Mouse (Mus musculus): Measurements from ENCODE around the gene Camta1. TPM values are rescaled to one million over a fixed set of nuclear protein-coding genes. Genes with fewer than 3 reads are reported as not detected.

Gene Camta1
- polyA plus RNA-seq, 1 experiment from 2014 or later, result 171 TPM

DNA sequence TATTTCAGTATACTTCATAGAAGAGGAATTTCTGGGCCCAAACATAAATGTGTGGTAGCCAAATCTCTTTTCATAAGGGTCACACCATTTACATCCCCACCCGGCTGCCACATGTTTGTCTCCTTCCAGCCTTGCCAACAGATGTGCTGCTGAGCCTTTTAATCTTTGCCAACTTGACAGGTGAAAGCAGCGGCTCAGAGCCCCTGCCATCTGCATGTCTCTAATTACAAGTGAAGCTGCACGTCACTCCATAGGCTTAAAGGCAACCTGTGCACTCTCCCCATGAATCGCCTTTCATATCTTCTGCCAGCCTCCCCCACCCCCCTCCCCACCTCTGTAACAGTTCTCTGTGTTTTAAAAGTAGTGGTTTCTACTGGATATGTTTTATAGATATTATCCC, 351.3 kb downstream of the Camta1 start:
- Histone ChIP-seq H3K36me3 (replicated peaks; ENCODE audit: control insufficient read depth, insufficient read depth) (no peaks in the 10 kb centered on the region), H3K4me3 (replicated peaks; ENCODE audit: low read length) (no peak overlapping the region), H3K9me3 (ENCODE audit: control insufficient read depth, low read length) (no peaks in the 10 kb centered on the region), H3K4me2 (replicated peaks) (no peak overlapping the region), H3K4me1 (replicated peaks; ENCODE audit: control insufficient read depth, insufficient read depth, low read length) (peaks cover 5% of the 10 kb centered on the region; the same call in 1 of the 2 replicates), H3K27ac (no peak overlapping the region), H3K9ac (no peak overlapping the region), H3K27me3 (ENCODE audit: control insufficient read depth, insufficient read depth, low read length) (no peaks in the 10 kb centered on the region)
- ATAC-seq (ENCODE audit: low FRiP score) (no peak), DNase-seq (ENCODE audit: low spot score) (peak; percentile 43)
- 58% methylated on average over 4 of the region's 4 CpGs for WGBS

DNA sequence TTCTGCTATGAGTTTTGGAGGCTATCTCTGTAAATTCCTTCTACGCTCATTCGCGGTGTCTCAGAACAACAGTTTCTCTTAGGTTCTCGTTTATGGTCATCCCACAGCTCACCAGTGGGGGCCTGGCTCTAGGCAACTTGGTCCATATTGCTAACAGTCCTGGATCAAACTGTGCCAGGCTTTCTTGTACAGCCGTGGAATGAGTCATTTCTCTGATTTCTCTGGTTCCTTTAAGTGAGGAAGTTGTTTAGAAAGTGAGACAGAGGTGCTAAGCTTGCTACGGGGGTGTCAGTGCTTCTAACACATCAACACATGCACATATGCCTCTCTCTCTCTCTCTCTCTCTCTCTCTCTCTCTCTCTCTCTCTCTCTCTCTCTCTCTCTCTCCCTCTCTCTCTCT, 355.0 kb downstream of the Camta1 start:
- no peaks in the 10 kb centered on the region for H3K27me3 ChIP-seq (ENCODE audit: control insufficient read depth, insufficient read depth, low read length)
- H3K36me3 ChIP-seq (replicated peaks; ENCODE audit: control insufficient read depth, insufficient read depth), result no peaks in the 10 kb centered on the region
- ATAC-seq (ENCODE audit: low FRiP score), result no peak
- no peak overlapping the region for H3K4me3 ChIP-seq (replicated peaks; ENCODE audit: low read length)
- WGBS, result 88% methylated on average over 6 of the region's 6 CpGs
- H3K4me2 ChIP-seq (replicated peaks), result no peak overlapping the region
- no peaks in the 10 kb centered on the region for H3K9me3 ChIP-seq (ENCODE audit: control insufficient read depth, low read length)
- H3K27ac ChIP-seq, result no peak overlapping the region
- H3K4me1 ChIP-seq (replicated peaks; ENCODE audit: control insufficient read depth, insufficient read depth, low read length), result peaks cover 5% of the 10 kb centered on the region; the same call in 1 of the 2 replicates
- no peak overlapping the region for H3K9ac ChIP-seq
- DNase-seq (ENCODE audit: low spot score), result no peak

DNA sequence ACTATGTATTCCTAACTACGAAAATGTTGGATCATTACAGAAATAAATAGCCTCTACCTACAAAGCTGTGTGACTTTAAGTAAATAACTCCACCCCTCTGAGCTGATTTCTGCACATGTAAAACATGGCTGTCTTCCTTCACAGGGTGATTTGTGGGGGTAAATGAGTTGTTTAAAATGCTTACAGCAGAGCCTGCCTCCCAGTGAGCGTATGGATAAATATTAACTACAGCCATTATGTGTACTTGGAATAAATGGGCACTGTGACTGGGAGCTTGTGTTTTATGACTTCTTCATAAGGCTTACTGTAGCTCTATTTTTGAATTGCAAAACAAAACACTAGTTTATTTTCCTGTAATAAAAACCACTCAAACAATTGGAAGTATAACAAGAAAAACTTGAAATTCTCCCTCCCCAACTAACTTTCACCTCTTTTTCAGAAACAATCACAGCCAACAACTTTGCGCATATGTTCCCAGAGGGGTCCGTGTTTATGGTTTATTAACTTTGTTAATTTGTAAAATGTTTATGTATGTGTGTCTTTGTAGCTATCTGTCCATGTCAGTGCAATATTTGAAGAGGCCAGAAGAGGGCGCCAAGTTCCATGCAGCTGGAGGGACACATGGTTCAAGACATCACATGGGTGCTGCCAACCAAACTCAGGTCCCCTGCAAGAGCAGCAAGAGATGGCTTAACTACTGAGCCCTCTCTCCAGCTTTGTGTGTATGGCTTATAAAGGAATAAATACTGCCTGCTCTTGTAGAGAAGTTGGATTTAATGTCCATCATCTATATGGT, 363.0 kb downstream of the Camta1 start:
- H3K9me3 ChIP-seq (ENCODE audit: control insufficient read depth, low read length), result peaks cover 2% of the 10 kb centered on the region; the same call in 1 of the 2 replicates
- 82% methylated on average over 5 of the region's 5 CpGs for WGBS
- no peak overlapping the region for H3K4me3 ChIP-seq (replicated peaks; ENCODE audit: low read length)
- no peak overlapping the region for H3K27ac ChIP-seq
- no peaks in the 10 kb centered on the region for H3K4me1 ChIP-seq (replicated peaks; ENCODE audit: control insufficient read depth, insufficient read depth, low read length)
- H3K36me3 ChIP-seq (replicated peaks; ENCODE audit: control insufficient read depth, insufficient read depth), result no peaks in the 10 kb centered on the region
- no peak overlapping the region for H3K4me2 ChIP-seq (replicated peaks)
- no peak for DNase-seq (ENCODE audit: low spot score)
- ATAC-seq (ENCODE audit: low FRiP score), result no peak
- H3K9ac ChIP-seq, result no peak overlapping the region
- H3K27me3 ChIP-seq (ENCODE audit: control insufficient read depth, insufficient read depth, low read length), result no peaks in the 10 kb centered on the region

DNA sequence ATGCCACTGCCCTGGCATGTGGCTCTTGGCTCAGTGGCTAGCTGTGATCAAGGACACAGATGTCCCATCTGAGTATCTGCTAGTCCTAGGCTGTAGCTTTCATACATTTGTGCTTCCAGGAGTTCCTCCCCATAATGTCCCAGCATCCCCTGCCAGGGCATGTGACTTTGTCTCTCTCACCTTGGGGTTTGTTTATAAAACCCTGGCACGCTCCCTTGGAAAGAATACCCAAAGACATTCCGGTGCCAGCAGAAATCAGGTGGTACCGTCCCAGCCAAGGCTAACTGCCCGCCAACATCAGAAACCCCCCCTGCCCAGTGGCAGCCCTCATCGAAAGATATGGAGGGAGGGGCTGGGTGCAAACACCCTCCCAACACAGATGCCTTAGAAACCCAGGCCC, 365.1 kb downstream of the Camta1 start:
- ATAC-seq (ENCODE audit: low FRiP score) (no peak), DNase-seq (ENCODE audit: low spot score) (no peak)
- Histone ChIP-seq H3K27me3 (ENCODE audit: control insufficient read depth, insufficient read depth, low read length) (no peaks in the 10 kb centered on the region), H3K27ac (no peak overlapping the region), H3K9me3 (ENCODE audit: control insufficient read depth, low read length) (peaks cover 2% of the 10 kb centered on the region; the same call in 1 of the 2 replicates), H3K4me3 (replicated peaks; ENCODE audit: low read length) (no peak overlapping the region), H3K4me2 (replicated peaks) (no peak overlapping the region), H3K4me1 (replicated peaks; ENCODE audit: control insufficient read depth, insufficient read depth, low read length) (no peaks in the 10 kb centered on the region; the same call in 1 of the 2 replicates), H3K9ac (no peak overlapping the region), H3K36me3 (replicated peaks; ENCODE audit: control insufficient read depth, insufficient read depth) (no peaks in the 10 kb centered on the region)
- 92% methylated on average over 5 of the region's 5 CpGs for WGBS

DNA sequence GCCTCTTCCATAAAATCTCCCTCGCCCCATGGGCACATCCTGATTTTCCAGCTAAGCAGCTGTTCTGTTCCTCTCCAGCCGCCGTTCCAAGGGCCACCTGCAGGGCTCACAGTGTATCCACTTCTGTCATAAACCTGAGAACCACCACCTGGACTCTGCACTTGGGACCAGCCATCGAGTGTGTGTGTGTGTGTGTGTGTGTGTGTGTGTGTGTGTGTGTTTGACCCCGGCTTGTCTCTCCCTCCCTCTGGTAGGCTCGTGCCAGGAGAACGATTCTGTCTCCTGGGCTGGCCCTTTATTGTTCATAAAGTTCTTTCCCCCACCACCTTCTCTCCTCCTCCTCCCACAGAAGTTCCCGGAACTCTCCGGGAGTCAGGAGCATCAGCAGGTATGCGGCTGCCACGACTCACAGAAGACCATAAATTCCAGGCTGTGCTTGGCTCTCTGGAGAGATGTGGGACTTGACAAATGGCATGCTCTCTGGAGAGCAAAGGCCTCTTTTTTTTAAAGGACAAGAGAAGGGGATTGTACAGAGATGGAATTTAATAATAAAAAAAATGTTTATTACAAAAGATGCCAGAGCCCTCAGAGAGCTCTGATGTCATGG, 366.3 kb downstream of the Camta1 start:
- Histone ChIP-seq H3K9ac (no peak overlapping the region), H3K9me3 (ENCODE audit: control insufficient read depth, low read length) (peaks cover 2% of the 10 kb centered on the region; the same call in 1 of the 2 replicates), H3K4me3 (replicated peaks; ENCODE audit: low read length) (no peak overlapping the region), H3K36me3 (replicated peaks; ENCODE audit: control insufficient read depth, insufficient read depth) (no peaks in the 10 kb centered on the region), H3K27ac (no peak overlapping the region), H3K4me2 (replicated peaks) (no peak overlapping the region), H3K27me3 (ENCODE audit: control insufficient read depth, insufficient read depth, low read length) (no peaks in the 10 kb centered on the region), H3K4me1 (replicated peaks; ENCODE audit: control insufficient read depth, insufficient read depth, low read length) (no peaks in the 10 kb centered on the region; the same call in 1 of the 2 replicates)
- DNase-seq (ENCODE audit: low spot score) (no peak), ATAC-seq (ENCODE audit: low FRiP score) (no peak)
- 74% methylated on average over 11 of the region's 11 CpGs for WGBS

DNA sequence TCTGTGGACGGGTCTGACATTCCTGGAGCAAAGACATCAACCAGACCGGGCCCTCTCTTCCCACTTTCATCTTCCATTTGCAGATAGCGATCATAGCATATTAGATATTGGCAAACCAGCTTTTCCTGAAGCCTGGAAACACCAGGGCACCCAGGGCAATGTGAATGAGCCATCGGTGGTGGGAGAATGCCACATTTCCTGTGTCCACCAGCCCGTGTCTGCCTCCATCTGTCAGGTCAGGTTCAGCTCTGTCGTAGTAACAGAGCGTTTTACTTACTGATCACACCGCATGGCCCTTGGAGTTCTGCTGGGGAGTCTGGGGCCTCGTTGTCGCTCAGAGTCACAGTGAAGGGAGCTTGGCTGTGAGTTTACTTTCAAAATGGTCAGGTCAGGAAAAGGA, 368.9 kb downstream of the Camta1 start:
- Histone ChIP-seq H3K9me3 (ENCODE audit: control insufficient read depth, low read length) (peaks cover 2% of the 10 kb centered on the region; the same call in 1 of the 2 replicates), H3K27me3 (ENCODE audit: control insufficient read depth, insufficient read depth, low read length) (no peaks in the 10 kb centered on the region), H3K9ac (no peak overlapping the region), H3K4me2 (replicated peaks) (no peak overlapping the region), H3K4me3 (replicated peaks; ENCODE audit: low read length) (no peak overlapping the region), H3K36me3 (replicated peaks; ENCODE audit: control insufficient read depth, insufficient read depth) (no peaks in the 10 kb centered on the region), H3K4me1 (replicated peaks; ENCODE audit: control insufficient read depth, insufficient read depth, low read length) (no peaks in the 10 kb centered on the region; the same call in 1 of the 2 replicates), H3K27ac (no peak overlapping the region)
- WGBS, result 76% methylated on average over 10 of the region's 10 CpGs
- DNase-seq (ENCODE audit: low spot score), result no peak
- no peak for ATAC-seq (ENCODE audit: low FRiP score)

DNA sequence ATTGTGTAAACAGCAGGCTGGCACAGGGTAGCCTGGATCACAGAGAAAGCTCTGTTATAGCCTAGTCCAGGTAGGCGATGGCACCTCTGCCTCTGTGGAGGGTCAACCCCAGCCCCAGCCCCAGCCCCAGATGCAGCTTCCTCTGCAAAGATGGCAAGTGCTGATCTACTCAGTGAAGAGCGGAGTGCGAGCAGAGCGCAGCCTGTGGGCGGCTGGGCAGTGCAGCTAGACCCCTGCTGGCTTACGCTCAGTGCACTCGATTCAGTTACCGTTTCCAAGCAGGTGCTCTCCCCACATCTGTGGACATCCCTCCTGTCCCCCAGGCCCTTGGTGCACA, 377.7 kb downstream of the Camta1 start:
- Histone ChIP-seq H3K4me3 (replicated peaks; ENCODE audit: low read length) (no peak overlapping the region), H3K36me3 (replicated peaks; ENCODE audit: control insufficient read depth, insufficient read depth) (no peaks in the 10 kb centered on the region), H3K27ac (peak overlapping the region; percentile 52; the same call in 1 of the 2 replicates), H3K27me3 (ENCODE audit: control insufficient read depth, insufficient read depth, low read length) (no peaks in the 10 kb centered on the region), H3K4me1 (replicated peaks; ENCODE audit: control insufficient read depth, insufficient read depth, low read length) (peaks cover 6% of the 10 kb centered on the region; the same call in 1 of the 2 replicates), H3K9me3 (ENCODE audit: control insufficient read depth, low read length) (no peaks in the 10 kb centered on the region), H3K4me2 (replicated peaks) (no peak overlapping the region), H3K9ac (no peak overlapping the region)
- no peak for ATAC-seq (ENCODE audit: low FRiP score)
- DNase-seq (ENCODE audit: low spot score), result no peak
- 78% methylated on average over 8 of the region's 8 CpGs for WGBS

DNA sequence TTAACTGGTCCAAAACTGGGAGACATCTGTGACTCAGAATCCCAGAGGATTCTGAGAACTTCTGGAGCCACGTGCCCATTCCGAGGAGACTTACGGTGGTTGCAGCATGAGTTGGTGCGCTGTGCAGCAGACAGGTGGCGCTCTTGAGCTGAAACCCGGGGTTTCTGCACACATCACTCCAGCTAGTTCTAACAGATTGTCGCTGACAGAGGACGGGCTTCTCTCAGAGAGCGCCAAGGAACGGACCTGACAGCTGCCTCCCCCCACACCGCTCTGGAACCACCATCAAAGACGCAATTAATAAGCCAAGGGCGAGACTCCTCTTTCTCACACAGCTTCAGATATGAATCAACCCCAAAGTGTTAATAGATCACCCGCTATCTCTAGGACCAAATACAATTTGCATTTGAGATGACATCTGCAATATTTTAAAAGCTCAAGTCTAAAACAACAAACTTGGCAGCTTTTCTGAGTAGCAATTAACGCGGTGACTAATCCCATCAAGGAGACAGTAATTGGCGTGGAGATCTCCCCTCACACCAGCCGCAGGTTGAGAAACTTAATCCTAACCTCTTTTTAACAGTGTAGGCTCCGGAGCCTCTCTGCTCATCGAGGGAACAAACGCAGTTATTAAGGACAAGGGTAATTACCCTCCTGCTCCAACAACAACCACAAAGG, 378.2 kb downstream of the Camta1 start:
- no peaks in the 10 kb centered on the region for H3K36me3 ChIP-seq (replicated peaks; ENCODE audit: control insufficient read depth, insufficient read depth)
- no peak overlapping the region for H3K4me2 ChIP-seq (replicated peaks)
- ATAC-seq (ENCODE audit: low FRiP score) (peak; percentile 79; the same call in 1 of the 2 replicates), DNase-seq (ENCODE audit: low spot score) (peak; percentile 85)
- no peaks in the 10 kb centered on the region for H3K9me3 ChIP-seq (ENCODE audit: control insufficient read depth, low read length)
- peaks cover 6% of the 10 kb centered on the region; the same call in 1 of the 2 replicates for H3K4me1 ChIP-seq (replicated peaks; ENCODE audit: control insufficient read depth, insufficient read depth, low read length)
- WGBS, result 16% methylated on average over 21 of the region's 21 CpGs
- peak overlapping the region; percentile 52; the same call in 1 of the 2 replicates for H3K27ac ChIP-seq
- no peaks in the 10 kb centered on the region for H3K27me3 ChIP-seq (ENCODE audit: control insufficient read depth, insufficient read depth, low read length)
- H3K9ac ChIP-seq, result no peak overlapping the region
- H3K4me3 ChIP-seq (replicated peaks; ENCODE audit: low read length), result no peak overlapping the region

DNA sequence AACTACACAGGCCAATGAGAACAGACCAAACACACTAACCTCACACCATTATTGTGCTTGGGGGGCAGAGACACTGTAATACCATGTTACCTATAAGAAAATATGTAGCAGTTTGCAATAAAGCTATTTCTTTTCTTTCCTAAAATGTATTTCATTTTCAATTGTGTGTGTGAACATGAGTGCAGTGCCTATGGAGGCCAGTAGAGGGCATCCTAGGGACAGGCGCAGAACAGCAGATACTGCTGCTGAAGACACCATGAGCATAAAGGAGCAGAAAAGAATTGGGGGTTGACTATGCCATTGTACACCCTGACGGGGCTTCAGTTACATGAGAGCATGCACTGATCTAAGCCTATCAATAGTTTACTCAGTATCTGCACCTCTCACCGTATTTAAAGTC, 380.7 kb downstream of the Camta1 start:
- H3K27me3 ChIP-seq (ENCODE audit: control insufficient read depth, insufficient read depth, low read length), result no peaks in the 10 kb centered on the region
- H3K9ac ChIP-seq, result no peak overlapping the region
- ATAC-seq (ENCODE audit: low FRiP score) (no peak), DNase-seq (ENCODE audit: low spot score) (no peak)
- H3K4me1 ChIP-seq (replicated peaks; ENCODE audit: control insufficient read depth, insufficient read depth, low read length), result peaks cover 6% of the 10 kb centered on the region; the same call in 1 of the 2 replicates
- H3K27ac ChIP-seq, result no peak overlapping the region
- H3K4me2 ChIP-seq (replicated peaks), result no peak overlapping the region
- WGBS, result 95% methylated on average over 3 of the region's 3 CpGs
- H3K4me3 ChIP-seq (replicated peaks; ENCODE audit: low read length), result no peak overlapping the region
- peaks cover 5% of the 10 kb centered on the region; the same call in 1 of the 2 replicates for H3K9me3 ChIP-seq (ENCODE audit: control insufficient read depth, low read length)
- no peaks in the 10 kb centered on the region for H3K36me3 ChIP-seq (replicated peaks; ENCODE audit: control insufficient read depth, insufficient read depth)
